18 mouse cellular contexts compared by ENCODE assay signal in the genomic region with DNA sequence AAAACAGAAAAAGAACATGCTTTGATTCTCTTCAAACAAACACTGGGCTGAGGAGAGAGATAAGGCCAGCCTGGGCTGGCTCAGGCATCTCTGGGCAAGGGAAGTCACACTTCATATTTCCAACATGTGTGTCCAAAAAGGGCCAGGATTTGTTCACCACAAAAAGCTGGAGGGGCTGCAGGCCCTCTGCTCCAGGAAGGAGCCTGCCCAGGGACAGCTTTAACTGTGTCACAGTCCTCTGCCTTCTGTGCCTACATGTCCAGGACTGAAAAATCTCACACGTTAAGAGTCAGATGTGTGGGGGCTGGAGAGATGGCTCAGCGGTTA. TPM values are rescaled to one million over a fixed set of nuclear protein-coding genes. Genes with fewer than 3 reads are reported as not detected.
"Had no signal": no experiment of that assay in that cellular context is flagged by ENCODE, and none has a peak within 500 bp of the region (broad histone marks: within the 10 kb centered on the region; RNA-seq: fewer than 3 reads in every experiment).

No protein-coding gene starts in this region.

- H3K4me2 ChIP-seq: liver, embryonic 11.5 days; liver, embryonic 13.5 days; liver, embryonic 15.5 days; midbrain, embryonic 12.5 days; neural tube, embryonic 13.5 days; neural tube, embryonic 15.5 days had no signal

- H3K27me3 ChIP-seq: liver, embryonic 13.5 days; liver, embryonic 15.5 days; midbrain, embryonic 12.5 days; neural tube, embryonic 13.5 days; neural tube, embryonic 15.5 days had no signal

- H3K9ac ChIP-seq: liver, embryonic 13.5 days; liver, embryonic 15.5 days; liver, postnatal 0 days; midbrain, embryonic 12.5 days; neural tube, embryonic 13.5 days; neural tube, embryonic 15.5 days had no signal

- H3K4me3 ChIP-seq: liver, embryonic 13.5 days; liver, embryonic 15.5 days; midbrain, embryonic 10.5 days; midbrain, embryonic 12.5 days; myocyte; neural tube, embryonic 13.5 days; neural tube, embryonic 15.5 days had no signal

- H3K27ac ChIP-seq: liver, embryonic 13.5 days; liver, embryonic 15.5 days; midbrain, embryonic 10.5 days; midbrain, embryonic 12.5 days; neural tube, embryonic 13.5 days; neural tube, embryonic 15.5 days had no signal

- H3K9me3 ChIP-seq: liver, embryonic 13.5 days; liver, embryonic 15.5 days; midbrain, embryonic 10.5 days; midbrain, embryonic 12.5 days; neural tube, embryonic 13.5 days; neural tube, embryonic 15.5 days had no signal

- H3K4me1 ChIP-seq: liver, embryonic 15.5 days; midbrain, embryonic 10.5 days; midbrain, embryonic 12.5 days; neural tube, embryonic 13.5 days; neural tube, embryonic 15.5 days had no signal

- DNase-seq: liver, embryonic 13.5 days; midbrain, embryonic 14.5 days; retina, postnatal 1 day; right cerebral cortex, adult 18-20 months; right cerebral cortex, postnatal 25 days; spleen, adult 18-20 months; thymus, adult 18-20 months; thymus, postnatal 14 days; thymus, postnatal 36 days had no signal

- ATAC-seq: midbrain, embryonic 16.5 days had no signal

- H3K36me3 ChIP-seq: liver, embryonic 13.5 days; liver, embryonic 15.5 days; midbrain, embryonic 10.5 days; midbrain, embryonic 12.5 days; neural tube, embryonic 13.5 days; neural tube, embryonic 15.5 days had no signal

RNA-seq across cellular contexts. Expression of a gene that starts 42.3 kb away (rescaled TPM):
- polyA plus RNA-seq: myocyte had no signal
